Mouse (Mus musculus) hindbrain, embryonic 12.5 days (tissue): ENCODE data around the gene Amigo1. TPM values are rescaled to one million over a fixed set of nuclear protein-coding genes. Genes with fewer than 3 reads are reported as not detected.
A peak's percentile ranks its signal among the peaks of the same experiment; 100 is the strongest.

Source experiments
- ATAC-seq: fragments of 200-750 bp; cut with Nextera tagmentation; 2 replicates; pipeline ENCODE4 v1.8.0; 2017; ENCODE audit warnings: moderate TSS enrichment; ENCODE audit not compliant: low FRiP score
- H3K27ac ChIP-seq: fragments of 300-500 bp; sonication (generic); 2 replicates; pipeline ENCODE4 v1.5.1; 2016; ENCODE audit warnings: mild to moderate bottlenecking
- H3K27me3 ChIP-seq: fragments of 300-500 bp; sonication (generic); 2 replicates; pipeline ENCODE4 v1.6.1; 2016; ENCODE audit warnings: mild to moderate bottlenecking
- H3K36me3 ChIP-seq: fragments of 300-500 bp; sonication (generic); 2 replicates; pipeline ENCODE4 v1.6.1; 2016; ENCODE audit warnings: mild to moderate bottlenecking
- H3K4me1 ChIP-seq: fragments of 300-500 bp; sonication (generic); 2 replicates; pipeline ENCODE4 v1.6.1; 2016
- H3K4me2 ChIP-seq: fragments of 300-500 bp; sonication (generic); replicated peaks from 2 replicates; pipeline ENCODE4 v1.6.1; 2016; ENCODE audit warnings: mild to moderate bottlenecking
- H3K4me3 ChIP-seq: fragments of 300-500 bp; sonication (generic); 2 replicates; pipeline ENCODE4 v1.5.1; 2016; ENCODE audit warnings: mild to moderate bottlenecking
- H3K9ac ChIP-seq: fragments of 300-500 bp; sonication (generic); 2 replicates; pipeline ENCODE4 v1.6.1; 2016; ENCODE audit warnings: mild to moderate bottlenecking, moderate library complexity
- H3K9me3 ChIP-seq: fragments of 300-500 bp; sonication (generic); replicated peaks from 2 replicates; pipeline ENCODE4 v1.6.1; 2016; ENCODE audit warnings: mild to moderate bottlenecking
- WGBS: fragments of 180-500 bp; shearing (Covaris S2); methylation state at CpG from one replicate; pipeline ENCODE4 v1.1.7; 2016; 5-methylcytosine and 5-hydroxymethylcytosine counted together
- polyA plus RNA-seq: library from polyadenylated mRNA; unstranded; fragments of >200 nt; fragmentation: Nextera tagmentation; extraction: Ambion mirVana; gene quantifications from 2 replicates; pipeline ENCODE4 v1.2.1, GENCODE M21; 2016

Amigo1 gene
- polyA plus RNA-seq, 1 experiment from 2014 or later = 13.1 TPM

- no peak overlapping the region for H3K27ac ChIP-seq
- 0 out of 2 replicates have a peak, but pooled peaks have one; percentile 3 for ATAC-seq
- peaks cover 34% of the 10 kb centered on the region for H3K4me1 ChIP-seq
- H3K9me3 ChIP-seq = no peaks in the 10 kb centered on the region
- H3K27me3 ChIP-seq = peaks cover 16% of the 10 kb centered on the region
- peak overlapping the region; percentile 80 for H3K9ac ChIP-seq
- H3K36me3 ChIP-seq = 0 out of 2 replicates have a peak, but pooled peaks cover 4% of the 10 kb centered on the region
- 59% methylated on average over 20 of the region's 20 CpGs for WGBS
- H3K4me2 ChIP-seq = peak overlapping the region; percentile 89
- H3K4me3 ChIP-seq = peak overlapping the region; percentile 77
Measured at GRCm38 (mm10) chr3:108187111-108187795, 1.1 kb downstream of the Amigo1 start.

DNA sequence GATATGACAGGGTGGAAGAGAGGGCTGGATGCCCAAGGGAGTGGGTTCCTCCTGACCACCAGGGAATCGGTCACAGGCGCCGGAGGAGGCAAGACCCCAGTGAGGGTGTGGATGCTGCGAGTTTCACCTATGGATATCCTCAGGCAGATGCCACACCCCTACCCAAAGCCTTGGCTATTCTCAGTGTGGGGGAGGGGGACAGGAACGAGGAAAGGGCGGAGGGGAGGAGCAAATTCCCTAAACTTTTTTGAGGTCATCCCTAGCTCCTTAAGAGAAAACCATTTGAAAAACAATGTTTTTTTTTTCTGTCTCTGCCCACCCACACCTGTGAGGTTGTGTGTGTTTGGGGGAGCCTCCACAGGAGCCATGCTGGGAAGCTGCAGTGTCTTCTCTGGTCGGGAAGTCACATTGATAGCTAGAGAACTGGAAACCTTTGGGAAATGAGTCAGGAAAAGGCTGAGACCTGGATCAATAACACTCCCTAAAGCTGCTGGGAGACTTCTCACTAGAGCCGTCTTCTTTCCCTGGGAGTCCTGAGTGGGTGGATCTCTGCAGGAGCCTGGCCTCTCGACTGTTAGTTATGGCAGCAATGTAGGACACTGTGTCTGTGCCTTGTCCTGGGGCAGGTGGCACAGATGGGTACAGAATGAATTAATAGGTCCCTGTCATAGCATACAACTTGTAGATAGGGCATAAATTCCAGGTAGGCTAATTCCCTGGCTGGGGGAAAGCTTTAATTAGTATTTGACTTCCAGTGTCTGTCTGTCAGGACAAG lies 2.8 kb downstream of the Amigo1 start:
- Histone ChIP-seq H3K27me3 (peaks cover 16% of the 10 kb centered on the region), H3K36me3 (0 out of 2 replicates have a peak, but pooled peaks cover 4% of the 10 kb centered on the region), H3K9me3 (no peaks in the 10 kb centered on the region), H3K4me3 (no peak overlapping the region), H3K4me2 (0 out of 2 replicates have a peak overlapping the region, but pooled peaks have one; percentile 16), H3K27ac (no peak overlapping the region), H3K4me1 (peaks cover 34% of the 10 kb centered on the region), H3K9ac (no peak overlapping the region)
- WGBS = 69% methylated on average over 9 of the region's 9 CpGs
- ATAC-seq = no peak

GRCm38 (mm10) chr3:108189897-108190296 lies 3.8 kb downstream of the Amigo1 start:
- Histone ChIP-seq H3K9me3 (no peaks in the 10 kb centered on the region), H3K27me3 (peaks cover 12% of the 10 kb centered on the region), H3K4me3 (no peak overlapping the region), H3K4me2 (peak overlapping the region; percentile 16; the same call in 1 of the 2 replicates), H3K27ac (no peak overlapping the region), H3K36me3 (0 out of 2 replicates have a peak, but pooled peaks cover 4% of the 10 kb centered on the region), H3K9ac (0 out of 2 replicates have a peak overlapping the region, but pooled peaks have one; percentile 2), H3K4me1 (peaks cover 34% of the 10 kb centered on the region)
- 74% methylated on average over 5 of the region's 5 CpGs for WGBS
- ATAC-seq = no peak

- Histone ChIP-seq H3K4me1 (peaks cover 37% of the 10 kb centered on the region), H3K9me3 (no peaks in the 10 kb centered on the region), H3K27me3 (no peaks in the 10 kb centered on the region), H3K4me3 (no peak overlapping the region), H3K9ac (0 out of 2 replicates have a peak overlapping the region, but pooled peaks have one; percentile 18), H3K27ac (no peak overlapping the region), H3K4me2 (no peak overlapping the region), H3K36me3 (peaks cover 10% of the 10 kb centered on the region; the same call in 1 of the 2 replicates)
- no peak for ATAC-seq
- 75% methylated on average over 4 of the region's 4 CpGs for WGBS
Measured at GRCm38 (mm10) chr3:108193686-108194085, 7.6 kb downstream of the Amigo1 start.

DNA sequence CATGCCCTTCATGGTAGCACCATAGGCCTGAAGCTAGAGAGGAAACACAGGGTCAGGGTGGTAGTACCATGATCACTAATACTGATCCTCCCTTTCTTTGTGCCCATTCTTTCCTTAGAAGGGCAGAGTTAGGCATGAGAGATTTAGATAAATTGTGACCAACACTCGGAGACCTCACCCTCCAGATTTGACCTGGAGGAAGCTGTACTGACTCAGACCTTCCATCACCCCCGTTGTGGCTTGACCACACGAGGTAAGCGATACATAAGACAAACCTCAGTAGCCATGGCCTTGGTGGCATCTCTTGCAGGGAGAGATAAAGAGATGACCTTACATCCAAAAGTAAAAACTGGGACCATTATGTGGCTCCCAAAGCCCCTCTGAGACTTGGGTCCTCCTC lies 9.2 kb downstream of the Amigo1 start:
- peaks cover 34% of the 10 kb centered on the region for H3K4me1 ChIP-seq
- peak overlapping the region; percentile 82; the same call in 1 of the 2 replicates for H3K27ac ChIP-seq

GRCm38 (mm10) chr3:108195941-108196590 lies 9.9 kb downstream of the Amigo1 start:
- 0 out of 2 replicates have a peak overlapping the region, but pooled peaks have one; percentile 45 for H3K9ac ChIP-seq
- WGBS = 76% methylated on average over 7 of the region's 7 CpGs
- no peak for ATAC-seq

More for the DNA sequence above, 9.2 kb downstream of the Amigo1 start:
- Histone ChIP-seq H3K9me3 (no peaks in the 10 kb centered on the region), H3K4me3 (no peak overlapping the region), H3K27me3 (no peaks in the 10 kb centered on the region), H3K4me2 (no peak overlapping the region), H3K9ac (no peak overlapping the region), H3K36me3 (peaks cover 18% of the 10 kb centered on the region; the same call in 1 of the 2 replicates)
- WGBS = 90% methylated on average over 4 of the region's 4 CpGs
- no peak for ATAC-seq

DNA sequence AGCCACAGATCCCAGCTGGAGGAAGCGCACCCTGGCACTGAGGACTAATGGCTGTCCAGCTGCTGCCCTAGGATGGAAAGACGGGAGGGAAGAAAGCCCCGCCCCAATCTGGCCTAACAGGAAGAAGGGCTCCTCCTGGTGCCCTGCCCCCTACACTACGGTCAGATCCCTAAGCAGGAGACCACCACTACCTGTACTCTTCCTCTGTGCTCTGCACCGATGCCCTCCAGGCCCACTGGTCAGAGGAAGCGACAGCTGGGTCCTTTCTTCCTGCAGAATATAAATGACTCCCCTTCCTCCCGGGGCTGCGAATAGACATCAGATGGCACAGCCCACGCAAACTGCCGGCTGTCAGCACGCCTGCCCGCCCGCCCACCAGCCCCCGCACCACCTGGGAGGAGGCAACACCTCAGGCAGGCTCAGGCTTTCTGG lies 10.9 kb downstream of the Amigo1 start:
- no peak overlapping the region for H3K4me3 ChIP-seq
- peak; percentile 59 for ATAC-seq
- H3K36me3 ChIP-seq = peaks cover 18% of the 10 kb centered on the region; the same call in 1 of the 2 replicates
- peak overlapping the region; percentile 45; the same call in 1 of the 2 replicates for H3K9ac ChIP-seq
- peaks cover 44% of the 10 kb centered on the region for H3K4me1 ChIP-seq
- peak overlapping the region; percentile 82 for H3K27ac ChIP-seq
- peak overlapping the region; percentile 35 for H3K4me2 ChIP-seq
- H3K9me3 ChIP-seq = no peaks in the 10 kb centered on the region
- no peaks in the 10 kb centered on the region for H3K27me3 ChIP-seq
- WGBS = 20% methylated on average over 14 of the region's 14 CpGs

More at GRCm38 (mm10) chr3:108195941-108196590, 9.9 kb downstream of the Amigo1 start:
- Histone ChIP-seq H3K4me3 (no peak overlapping the region), H3K36me3 (peaks cover 15% of the 10 kb centered on the region; the same call in 1 of the 2 replicates), H3K9me3 (no peaks in the 10 kb centered on the region), H3K27me3 (no peaks in the 10 kb centered on the region), H3K4me1 (peaks cover 40% of the 10 kb centered on the region), H3K27ac (peak overlapping the region; percentile 82), H3K4me2 (no peak overlapping the region)

DNA sequence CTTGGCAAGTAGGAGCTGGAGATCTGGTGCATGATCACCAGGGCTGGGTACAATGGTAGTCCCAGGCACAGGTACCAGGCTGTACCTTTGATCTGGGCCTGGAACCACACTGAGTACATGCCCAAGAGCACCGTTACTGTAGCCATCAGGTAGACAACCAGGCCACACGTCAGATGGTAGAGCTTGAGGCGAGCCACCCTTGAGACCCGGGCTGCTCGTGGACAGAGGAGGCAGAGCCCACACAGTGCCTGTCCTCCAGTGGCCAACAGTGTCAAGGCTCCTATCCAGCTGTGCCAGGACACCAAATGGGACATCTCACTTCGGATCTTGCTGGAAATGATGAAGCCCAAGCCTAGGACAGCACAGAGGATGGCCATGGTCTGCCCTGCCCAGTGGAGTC lies 13.1 kb downstream of the Amigo1 start:
- WGBS = 93% methylated on average over 6 of the region's 6 CpGs

GRCm38 (mm10) chr3:108200329-108201323 lies 14.5 kb downstream of the Amigo1 start, which contains the start of gene Cyb561d1:
Gene Cyb561d1 (minus strand): TSS chr3:108201212.
- H3K4me1 ChIP-seq = peaks cover 45% of the 10 kb centered on the region
- H3K4me2 ChIP-seq = peak within 1 kb of the TSS; percentile 57
- H3K27ac ChIP-seq = peak within 1 kb of the TSS; percentile 83
- H3K4me3 ChIP-seq = peak within 1 kb of the TSS; percentile 47
- H3K9me3 ChIP-seq = no peaks in the 10 kb centered on the region
- H3K36me3 ChIP-seq = peaks cover 50% of the 10 kb centered on the region
- peak; percentile 80 for ATAC-seq
- 3% methylated on average over 43 of the region's 44 CpGs for WGBS
- H3K9ac ChIP-seq = peak within 1 kb of the TSS; percentile 54
- H3K27me3 ChIP-seq = no peaks in the 10 kb centered on the region

More for the DNA sequence above, 13.1 kb downstream of the Amigo1 start:
- Histone ChIP-seq H3K36me3 (peaks cover 37% of the 10 kb centered on the region), H3K27me3 (no peaks in the 10 kb centered on the region), H3K9ac (no peak overlapping the region), H3K4me1 (peaks cover 48% of the 10 kb centered on the region), H3K27ac (no peak overlapping the region), H3K9me3 (no peaks in the 10 kb centered on the region), H3K4me2 (no peak overlapping the region), H3K4me3 (no peak overlapping the region)
- ATAC-seq = no peak

- ATAC-seq = no peak
- no peak overlapping the region for H3K9ac ChIP-seq
- no peak overlapping the region for H3K27ac ChIP-seq
- H3K4me1 ChIP-seq = peaks cover 26% of the 10 kb centered on the region
- H3K4me2 ChIP-seq = no peak overlapping the region
- H3K9me3 ChIP-seq = no peaks in the 10 kb centered on the region
- H3K4me3 ChIP-seq = no peak overlapping the region
- H3K27me3 ChIP-seq = no peaks in the 10 kb centered on the region
- H3K36me3 ChIP-seq = peaks cover 69% of the 10 kb centered on the region
Measured at GRCm38 (mm10) chr3:108202506-108202905, 16.4 kb downstream of the Amigo1 start.

DNA sequence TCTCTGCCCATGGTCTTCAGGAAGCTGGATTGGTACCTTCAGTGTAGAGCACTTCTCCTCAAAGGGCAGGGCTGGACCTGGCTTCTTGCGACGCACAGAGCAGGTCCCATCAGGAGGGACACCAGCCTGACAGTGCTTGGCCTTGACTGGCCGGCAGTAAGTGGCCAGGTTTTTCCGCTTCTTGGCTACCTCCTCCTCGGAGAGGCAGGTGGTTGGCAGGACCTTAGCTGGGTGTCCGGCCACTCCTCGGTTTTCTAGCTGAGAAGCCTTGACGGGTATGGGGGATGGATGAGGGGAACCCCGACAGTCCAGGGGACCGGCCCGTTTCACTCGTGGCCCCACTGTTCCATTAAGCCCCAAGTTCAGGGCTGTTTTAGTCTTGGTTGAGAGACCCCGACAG lies 17.1 kb downstream of the Amigo1 start:
- Histone ChIP-seq H3K4me2 (no peak overlapping the region), H3K36me3 (peaks cover 73% of the 10 kb centered on the region), H3K27ac (no peak overlapping the region), H3K4me3 (no peak overlapping the region), H3K9ac (no peak overlapping the region), H3K9me3 (no peaks in the 10 kb centered on the region), H3K4me1 (peaks cover 27% of the 10 kb centered on the region), H3K27me3 (no peaks in the 10 kb centered on the region)
- no peak for ATAC-seq
- WGBS = 90% methylated on average over 13 of the region's 13 CpGs
